Mouse (Mus musculus): ENCODE results near the gene Pde6g.

GRCm38 (mm10) chr11:120490291-120491046 is 37.2 kb upstream of the Pde6g start:
- TF ChIP-seq CTCF (IDR thresholded peaks at IDR 0.05; ENCODE audit: borderline replicate concordance, extremely low read depth, insufficient read depth, insufficient read length) = no peak
- no peak for TF ChIP-seq POLR2A (IDR thresholded peaks at IDR 0.05; ENCODE audit: borderline replicate concordance, extremely low read depth, insufficient read depth, insufficient read length, poor library complexity, severe bottlenecking)
